Mouse (Mus musculus) gastrocnemius, adult 18-20 months (tissue): ENCODE measurements around the gene Tada2b. TPM values are rescaled to one million over a fixed set of nuclear protein-coding genes. Genes with fewer than 3 reads are reported as not detected.
A peak's percentile ranks its signal among the peaks of the same experiment; 100 is the strongest.

Experiments used
- DNase-seq: peaks from one replicate; pipeline ENCODE4 v3.0.0; 2021; ENCODE audit warnings: low spot score
- long read RNA-seq, 2 experiments: library from polyadenylated mRNA; stranded (forward); transcript quantifications; one replicate each; pipeline ENCODE4 v2.0.0; 2021
- total RNA-seq, 2 experiments: library from RNA; stranded (reverse); gene quantifications; 2 replicates each; pipeline ENCODE4 v1.2.3; 2021

Gene Tada2b
- total RNA-seq: 10 to 100 TPM; 15.4 to 17.4 TPM
- long read RNA-seq, experiment 1, transcript Tada2b-201 (2 exons, 3,791 nt): major isoform, 24 of 34 reads
- long read RNA-seq, experiment 1, partial matches to known transcripts: 0 of 34 reads
- long read RNA-seq, experiment 1, other reads (novel, unspliced or antisense): 10 of 34 reads
- long read RNA-seq, experiment 2, transcript Tada2b-201 (2 exons, 3,791 nt): major isoform, 21 of 29 reads
- long read RNA-seq, experiment 2, partial matches to known transcripts: 0 of 29 reads
- long read RNA-seq, experiment 2, other reads (novel, unspliced or antisense): 8 of 29 reads

GRCm38 (mm10) chr5:36484171-36484990 is at the start of gene Tada2b, which contains the start of gene Ccdc96:
Tada2b (minus strand) TSS chr5:36484285.
Ccdc96 (plus strand) TSS chr5:36484588.
- DNase-seq: peak; percentile 97

GRCm38 (mm10) chr5:36530129-36530751 is 46.2 kb upstream of the Tada2b start:
- DNase-seq: peak; percentile 97

GRCm38 (mm10) chr5:36529698-36530097 is 45.6 kb upstream of the Tada2b start:
- no peak for DNase-seq

- DNase-seq: no peak
These were observed 42.8 kb upstream of the Tada2b start for GRCm38 (mm10) chr5:36526921-36527320.

GRCm38 (mm10) chr5:36526274-36526673 is 42.2 kb upstream of the Tada2b start:
- no peak for DNase-seq

- no peak for DNase-seq
These were observed 41.1 kb upstream of the Tada2b start for GRCm38 (mm10) chr5:36525216-36525615.

GRCm38 (mm10) chr5:36523219-36523703 is 39.2 kb upstream of the Tada2b start:
- no peak for DNase-seq

GRCm38 (mm10) chr5:36522782-36523181 is 38.7 kb upstream of the Tada2b start:
- DNase-seq: no peak

- DNase-seq: no peak
These were observed 35.7 kb upstream of the Tada2b start for GRCm38 (mm10) chr5:36519751-36520150.

- no peak for DNase-seq
These were observed 33.5 kb upstream of the Tada2b start for GRCm38 (mm10) chr5:36517596-36517995.

- DNase-seq: no peak
These were observed 31.5 kb upstream of the Tada2b start for GRCm38 (mm10) chr5:36515558-36515957.

- no peak for DNase-seq
These were observed 31.0 kb upstream of the Tada2b start for GRCm38 (mm10) chr5:36515126-36515525.

- no peak for DNase-seq
These were observed 26.9 kb upstream of the Tada2b start for GRCm38 (mm10) chr5:36510956-36511355.

- no peak for DNase-seq
These were observed 24.3 kb upstream of the Tada2b start for GRCm38 (mm10) chr5:36508351-36508750.

GRCm38 (mm10) chr5:36505643-36506042 is 21.6 kb upstream of the Tada2b start:
- no peak for DNase-seq

GRCm38 (mm10) chr5:36505235-36505634 is 21.1 kb upstream of the Tada2b start:
- DNase-seq: no peak

GRCm38 (mm10) chr5:36494709-36495108 is 10.6 kb upstream of the Tada2b start:
- DNase-seq: no peak

GRCm38 (mm10) chr5:36493919-36494318 is 9.8 kb upstream of the Tada2b start:
- DNase-seq: no peak

- DNase-seq: no peak
These were observed 5.1 kb upstream of the Tada2b start for GRCm38 (mm10) chr5:36489225-36489624.

GRCm38 (mm10) chr5:36485306-36485705 is 1.2 kb upstream of the Tada2b start:
- DNase-seq: no peak

GRCm38 (mm10) chr5:36483203-36484101 is 633 bp downstream of the Tada2b start:
- peak; percentile 42 for DNase-seq
